Mouse (Mus musculus) thymus, adult 2 months (tissue): Measurements from ENCODE around the gene Abhd18. TPM values are rescaled to one million over a fixed set of nuclear protein-coding genes. Genes with fewer than 3 reads are reported as not detected.

Experiments used
- DNase-seq: peaks from one replicate; pipeline ENCODE4 v3.0.0; 2021
- H3K27ac ChIP-seq: fragments of 200-500 bp; 2 replicates; pipeline ENCODE4 v1.5.1; 2012; ENCODE audit warnings: low read length, control low read depth; ENCODE audit not compliant: control insufficient read depth, insufficient read depth
- H3K27me3 ChIP-seq: fragments of 200-500 bp; 2 replicates; pipeline ENCODE4 v1.6.1; 2012; ENCODE audit warnings: mild to moderate bottlenecking, low read length, moderate library complexity, mixed read lengths; ENCODE audit not compliant: control insufficient read depth, insufficient read depth
- H3K36me3 ChIP-seq: fragments of 200-500 bp; 2 replicates; pipeline ENCODE4 v1.6.1; 2012; ENCODE audit warnings: mild to moderate bottlenecking, low read length, moderate library complexity; ENCODE audit not compliant: control insufficient read depth, insufficient read depth
- H3K4me1 ChIP-seq: fragments of 200-500 bp; replicated peaks from 2 replicates; pipeline ENCODE4 v1.6.1; 2012; ENCODE audit warnings: low read length; ENCODE audit not compliant: control insufficient read depth, insufficient read depth
- H3K4me3 ChIP-seq: fragments of 200-500 bp; 2 replicates; pipeline ENCODE4 v1.5.1; 2012; ENCODE audit warnings: mild to moderate bottlenecking, low read length, control low read depth, moderate library complexity; ENCODE audit not compliant: control insufficient read depth, insufficient read depth
- CTCF ChIP-seq: fragments of 200-500 bp; IDR thresholded peaks from 2 replicates; pipeline ENCODE4 v1.5.1; 2012; ENCODE audit warnings: mild to moderate bottlenecking, control low read depth, low read length, moderate library complexity, borderline replicate concordance; ENCODE audit not compliant: control insufficient read depth, poor library complexity, insufficient read depth; ENCODE audit errors: extremely low read depth
- POLR2A ChIP-seq: fragments of 200-500 bp; IDR thresholded peaks from 2 replicates; pipeline ENCODE4 v1.6.1; 2012; ENCODE audit warnings: mild to moderate bottlenecking, low read length, control low read depth, moderate library complexity; ENCODE audit not compliant: control insufficient read depth, poor library complexity, insufficient read depth; ENCODE audit errors: extremely low read depth
- whole genome bisulfite sequencing: fragments of 180-500 bp; shearing (Covaris S2); methylation state at CpG from one replicate; pipeline ENCODE4 v1.1.7; 2018; 5-methylcytosine and 5-hydroxymethylcytosine counted together
- polyA plus RNA-seq: library from polyadenylated mRNA; depleted of rRNA; stranded (reverse); fragments of >200 nt; gene quantifications from 2 replicates; pipeline ENCODE4 v1.2.3, GENCODE M21; 2012; rRNA removed

Gene Abhd18
- polyA plus RNA-seq, 1 experiment, result 6.4 TPM

- no peak for DNase-seq
- WGBS, result 62% methylated on average over 5 of the region's 5 CpGs
- H3K27me3 ChIP-seq, result no peaks in the 10 kb centered on the region
- TF ChIP-seq POLR2A (no peak), CTCF (no peak)
- H3K4me1 ChIP-seq, result no peaks in the 10 kb centered on the region
- H3K4me3 ChIP-seq, result no peak overlapping the region
- no peaks in the 10 kb centered on the region for H3K36me3 ChIP-seq
- no peak overlapping the region for H3K27ac ChIP-seq
Observed at GRCm38 (mm10) chr3:40987539-40987938, 140.8 kb downstream of the Abhd18 start.

Other genes with a start within 250 kb of the Abhd18 start
- 0.10 and 0.16 TPM in 2 replicates for gene Slc25a31, start 138.1 kb upstream of the Abhd18 start, polyA plus RNA-seq
- 23.5 and 27.8 TPM in 2 replicates for gene Hspa4l, start 102.5 kb upstream of the Abhd18 start, polyA plus RNA-seq
- 15.8 and 19.5 TPM in 2 replicates for gene Plk4, start 47.0 kb upstream of the Abhd18 start, polyA plus RNA-seq
- 7.5 and 8.3 TPM in 2 replicates for gene Mfsd8, start 84 bp upstream of the Abhd18 start, polyA plus RNA-seq
- 0.04 TPM in 1 of 2 replicates, not detected in the other for gene 1700034I23Rik, start 55.6 kb downstream of the Abhd18 start, polyA plus RNA-seq
- gene Larp1b, start 102.9 kb downstream of the Abhd18 start, polyA plus RNA-seq, result 4.8 and 5.0 TPM in 2 replicates
- gene Pgrmc2, start 236.1 kb downstream of the Abhd18 start, polyA plus RNA-seq, result 11.2 and 12.6 TPM in 2 replicates